Mouse (Mus musculus) frontal cortex, postnatal 10 days (tissue): ENCODE measurements around the gene Ccdc137.
"Not testable (repeated sequence)": the region's sequence is repeated elsewhere in the genome, so short reads cannot be mapped to it uniquely, and the experiment has no call there.

Experiments
- DNase-seq, 2 experiments: peaks; one replicate each; pipeline ENCODE4 v3.0.0; 2022; ENCODE audit warnings: low spot score in 2 of 2, mixed read lengths in 1 of 2

Gene Ccdc137

DNA sequence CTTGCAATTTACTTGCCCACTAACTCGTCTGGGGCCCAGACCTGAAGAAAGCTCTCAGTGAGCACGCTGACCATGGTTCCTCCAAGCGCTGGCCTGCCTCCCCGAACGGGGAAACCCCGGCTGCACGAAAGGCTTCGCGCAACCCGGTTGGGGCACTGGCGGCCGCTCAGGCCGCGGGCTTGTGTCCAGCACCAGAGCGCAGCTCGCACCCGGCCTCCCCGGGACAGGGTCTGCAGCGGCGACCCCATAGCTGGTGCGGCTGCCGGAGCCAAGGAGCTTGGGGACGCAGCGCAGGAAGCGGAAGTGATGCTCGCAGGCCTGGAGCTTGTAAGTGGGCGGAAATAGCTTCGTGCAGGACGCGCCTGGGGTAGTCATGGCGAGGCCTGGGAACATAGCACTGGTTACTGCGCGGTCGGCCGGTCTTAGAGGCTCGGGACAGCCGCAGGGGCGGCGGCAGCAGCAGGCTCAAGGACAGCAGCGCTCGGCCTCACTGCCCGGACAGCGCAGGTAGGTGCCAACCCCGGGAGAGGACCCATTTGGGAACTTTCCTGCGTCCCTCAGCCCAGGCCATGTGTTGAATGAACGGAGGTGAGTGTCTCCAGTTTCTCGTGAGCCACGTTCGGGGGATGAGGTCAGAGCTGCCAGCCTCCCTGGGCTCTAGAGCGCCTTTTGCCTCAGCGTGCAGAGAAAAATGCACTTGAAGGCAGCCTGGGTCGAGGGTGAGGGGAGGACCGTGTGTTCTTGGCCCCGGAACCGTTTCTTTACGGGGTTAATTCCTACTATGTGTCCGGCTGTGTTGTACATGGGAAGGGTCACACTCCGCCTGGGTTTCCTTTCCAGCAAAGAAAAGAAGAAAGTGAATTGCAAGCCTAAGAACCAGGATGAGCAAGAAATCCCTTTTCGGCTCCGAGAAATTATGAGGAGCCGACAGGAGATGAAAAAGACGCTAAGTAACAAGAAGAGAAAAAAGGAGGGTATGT lies at the start of gene Ccdc137, which contains the start of gene Oxld1:
Gene Ccdc137 (plus strand): TSS at position 344 of the 980 bp plus-strand sequence.
Gene Oxld1 (minus strand): TSS at position 297 of the 980 bp plus-strand sequence.
- DNase-seq, result peak; percentile 39 to 75

DNA sequence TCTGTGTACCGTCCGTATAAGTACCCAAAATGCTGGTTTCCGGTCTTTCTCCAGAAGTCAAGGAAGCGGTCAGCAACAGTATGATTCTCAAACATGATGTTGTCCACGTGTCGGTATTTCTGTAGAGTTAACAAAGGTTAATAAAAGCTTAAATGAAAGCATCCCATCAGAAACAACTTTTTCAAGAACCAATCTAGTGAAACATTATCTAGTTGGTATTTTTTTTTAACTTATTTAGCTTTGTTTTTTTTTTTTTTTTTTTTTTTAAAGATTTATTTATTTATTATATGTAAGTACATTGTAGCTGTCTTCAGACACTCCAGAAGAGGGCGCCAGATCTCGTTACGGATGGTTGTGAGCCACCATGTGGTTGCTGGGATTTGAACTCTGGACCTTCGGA lies 44.3 kb upstream of the Ccdc137 start:
- not testable (repeated sequence) for DNase-seq

DNA sequence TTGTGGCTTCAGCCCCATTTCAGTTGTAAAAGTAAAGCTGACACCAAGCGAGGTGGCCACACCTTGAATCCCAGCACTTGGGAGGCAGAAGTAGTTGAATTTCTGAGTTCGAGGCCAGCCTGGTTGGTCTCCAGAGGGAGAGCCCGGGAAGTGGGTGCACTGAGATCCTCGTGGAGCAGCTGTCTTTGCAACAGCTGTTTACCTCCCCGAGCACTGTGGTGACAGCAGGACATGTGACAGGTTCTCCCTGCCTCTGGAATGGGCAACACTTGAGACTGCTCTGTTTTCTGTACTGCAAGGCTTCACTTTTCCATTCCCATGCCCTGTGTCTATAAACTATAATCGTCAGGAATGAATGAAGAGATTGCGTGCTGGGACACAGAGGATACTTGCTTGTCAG lies 40.1 kb upstream of the Ccdc137 start:
- DNase-seq, result no peak

DNA sequence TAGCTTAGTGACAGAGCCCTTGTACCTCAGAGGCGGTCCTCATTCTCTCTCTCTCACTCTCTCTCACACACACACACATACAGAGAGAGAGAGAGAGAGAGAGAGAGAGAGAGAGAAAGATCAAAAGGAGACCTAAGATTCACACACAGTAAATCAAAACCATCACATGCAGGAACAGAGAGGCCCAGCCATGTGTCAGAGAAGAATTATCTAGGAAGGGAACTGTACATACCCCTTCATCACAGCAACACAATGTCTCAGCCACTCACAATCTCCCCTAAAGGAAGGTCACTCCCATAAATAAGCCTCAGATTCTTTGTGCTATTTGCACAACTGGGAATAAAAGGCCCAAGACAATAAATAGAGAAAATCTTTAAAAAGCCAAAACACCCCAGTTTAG lies 39.3 kb upstream of the Ccdc137 start:
- no peak for DNase-seq

DNA sequence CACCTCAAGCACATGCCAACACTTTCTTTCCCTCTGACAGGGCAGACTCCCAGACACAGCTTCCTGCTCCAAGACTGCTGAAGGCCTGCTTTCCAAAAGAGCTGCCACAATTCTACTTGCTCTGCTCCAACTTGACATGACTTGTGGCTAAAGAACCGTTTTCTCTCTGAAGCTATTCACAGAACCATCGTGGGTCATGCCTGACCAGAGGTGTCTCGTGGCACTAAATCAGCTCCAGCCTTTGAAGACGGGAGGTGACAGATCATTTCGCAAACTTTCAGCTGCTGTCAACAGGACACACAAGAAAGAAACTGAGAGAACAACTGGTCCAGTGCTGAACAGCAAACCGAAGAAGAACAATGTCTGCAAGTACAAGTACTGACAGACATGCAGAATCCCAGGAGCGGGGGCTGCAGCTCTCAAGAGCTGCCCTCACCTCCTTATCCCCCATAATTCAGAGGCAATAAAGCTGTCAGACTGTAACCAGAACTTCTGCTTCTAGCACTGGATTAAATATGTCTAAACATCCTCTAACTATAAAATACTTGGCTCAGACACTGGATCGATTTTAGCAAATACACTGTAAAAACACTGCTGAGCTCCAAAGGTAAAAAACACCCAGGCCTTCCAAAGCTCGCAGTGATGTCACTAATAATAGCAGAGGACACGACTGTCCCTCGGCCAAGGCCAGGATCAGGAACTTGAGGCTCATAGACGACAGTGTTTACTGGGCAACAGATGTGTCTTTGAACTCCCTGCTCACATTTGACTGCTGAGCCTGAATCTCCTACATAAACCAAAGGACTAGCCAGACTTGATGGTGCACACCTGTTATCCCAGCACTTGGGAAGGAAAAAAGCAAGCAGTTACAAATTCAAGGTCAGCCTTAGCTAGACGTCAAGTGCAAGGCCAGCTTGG lies 35.0 kb upstream of the Ccdc137 start:
- no peak for DNase-seq

DNA sequence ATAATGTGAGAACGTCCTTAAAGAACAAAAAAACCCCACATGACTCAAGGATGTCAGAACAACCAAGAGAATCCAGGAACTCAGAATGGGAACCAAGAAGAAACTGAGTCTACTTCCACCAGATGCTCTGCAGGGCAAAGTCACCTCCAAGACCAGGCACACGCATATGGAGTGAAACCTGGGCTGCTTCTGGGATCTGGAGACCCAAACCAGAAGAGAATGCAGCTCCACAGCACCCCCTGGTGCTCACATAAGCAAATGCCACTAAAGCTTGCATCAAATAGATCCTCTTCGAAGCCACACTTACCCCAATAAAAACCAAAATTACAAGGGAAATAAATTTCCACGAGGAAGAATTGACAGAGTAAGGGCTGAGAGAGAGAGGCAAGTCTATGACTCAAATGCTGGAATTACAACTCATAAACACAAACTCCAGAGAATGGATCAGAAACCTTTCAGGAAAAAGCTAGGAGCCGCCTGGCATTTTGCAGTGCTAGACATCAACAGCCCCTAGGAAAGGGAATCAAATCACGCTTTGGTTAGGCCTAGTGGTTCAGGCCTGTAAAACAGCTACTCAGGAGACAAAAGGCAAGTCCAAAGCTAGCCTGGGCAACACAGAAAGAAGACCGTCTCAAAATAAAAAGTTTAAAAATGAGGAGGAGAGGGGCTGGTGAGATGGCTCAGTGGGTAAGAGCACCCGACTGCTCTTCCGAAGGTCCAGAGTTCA lies 34.2 kb upstream of the Ccdc137 start:
- DNase-seq, result peak in 1 of 2 experiments; percentile 39

DNA sequence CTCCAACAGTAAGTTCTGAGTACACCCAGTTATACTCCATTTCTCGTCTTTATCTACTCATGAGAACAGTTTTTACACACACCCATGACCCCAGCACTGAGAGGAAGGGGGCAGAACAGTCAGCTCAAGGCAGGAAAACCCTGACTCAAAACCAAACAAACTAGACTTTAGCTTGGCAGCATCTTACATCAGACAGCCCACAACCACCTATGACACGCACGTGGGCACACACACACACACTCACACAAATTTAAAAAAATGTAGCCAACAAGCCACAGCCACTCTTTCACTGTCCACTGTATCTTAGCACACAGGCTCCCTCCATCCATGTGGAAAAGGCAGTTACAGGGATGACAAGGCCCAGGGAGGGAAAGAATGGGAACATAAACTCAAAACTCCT lies 31.2 kb upstream of the Ccdc137 start:
- no peak for DNase-seq

DNA sequence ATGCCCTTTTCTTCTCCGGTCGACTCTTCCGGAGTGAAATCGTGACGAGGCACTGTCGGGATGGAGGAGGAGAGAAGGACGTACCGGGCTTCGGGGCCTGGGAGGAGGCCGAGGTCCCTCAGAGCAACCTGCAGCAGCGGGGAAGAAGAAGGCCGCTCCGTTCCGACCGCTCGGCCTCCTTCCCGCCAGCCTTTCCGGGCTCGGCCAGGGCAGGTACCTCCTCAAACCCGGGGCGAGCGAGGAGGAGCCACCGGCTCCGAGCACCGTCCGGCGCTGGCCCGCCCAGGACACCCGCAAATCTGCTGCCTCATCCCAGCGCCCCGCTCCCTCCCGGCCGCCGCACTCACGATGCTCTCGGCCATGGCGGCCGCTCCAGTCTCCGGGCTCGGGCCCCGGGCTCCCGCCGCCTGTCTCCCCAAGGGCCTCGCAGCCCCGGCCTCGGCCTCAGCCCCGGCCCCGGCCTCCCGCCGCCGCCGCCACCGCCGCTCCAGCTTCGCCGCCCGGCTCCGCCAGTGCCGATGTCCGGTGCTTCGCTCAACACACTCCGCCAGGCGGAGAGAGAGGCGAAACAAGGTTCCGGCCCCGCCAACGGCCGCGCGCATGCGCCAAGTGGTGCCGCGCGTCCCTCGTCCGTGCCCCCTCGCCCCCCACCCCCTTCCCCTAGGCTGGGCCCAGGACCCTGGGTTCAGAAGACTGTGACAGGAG lies 20.6 kb upstream of the Ccdc137 start, which contains the start of gene Nploc4:
Gene Nploc4 (minus strand): TSS at position 557 of the 705 bp plus-strand sequence.
- DNase-seq, result peak; percentile 62 to 85

DNA sequence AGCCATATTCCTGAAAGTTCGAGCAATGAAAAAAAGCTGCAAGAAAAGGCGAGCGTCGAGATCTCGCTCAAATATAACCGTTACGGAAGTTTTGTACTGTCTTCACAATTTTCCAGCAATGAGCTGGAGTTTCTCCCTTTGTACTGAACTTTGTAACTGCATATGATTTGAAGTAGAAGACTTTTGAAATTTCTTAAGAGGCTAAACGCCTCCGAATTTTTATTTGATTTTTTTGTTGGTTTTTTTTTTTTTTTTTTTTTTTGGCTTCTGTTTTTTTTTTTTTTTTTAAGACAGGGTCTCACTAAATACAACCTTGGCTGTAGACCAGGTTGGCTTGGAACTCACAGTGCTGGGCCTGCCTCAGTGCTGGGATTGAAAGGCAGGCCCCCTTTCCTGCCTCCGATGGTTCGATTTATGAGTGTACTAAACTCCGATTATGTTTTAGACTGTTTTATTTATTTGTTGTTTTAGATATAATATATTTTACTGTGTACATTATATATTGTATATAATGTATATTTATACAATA lies 20.0 kb upstream of the Ccdc137 start:
- no peak for DNase-seq

DNA sequence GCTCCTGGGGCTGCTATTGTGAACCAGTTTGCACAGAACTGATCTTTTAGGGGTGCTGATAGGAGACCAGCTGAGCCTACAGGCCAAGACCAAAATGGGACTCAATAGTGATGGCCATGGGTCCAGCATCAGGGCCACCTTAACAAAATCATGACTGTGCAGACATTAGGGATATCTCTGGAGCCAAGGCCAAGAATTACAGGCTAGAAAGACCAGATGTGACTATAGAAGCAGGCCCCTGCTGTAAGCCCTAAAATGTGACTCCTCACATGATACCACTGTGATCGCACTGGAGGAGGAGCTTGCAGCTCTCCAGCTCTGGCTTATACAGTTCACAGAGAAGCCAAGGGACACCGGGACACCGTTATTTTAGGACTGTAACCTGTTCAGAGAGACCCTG lies 15.6 kb upstream of the Ccdc137 start, which contains the start of gene Tspan10:
Gene Tspan10 (plus strand): TSS at position 301 of the 400 bp plus-strand sequence.
- DNase-seq, result no peak

DNA sequence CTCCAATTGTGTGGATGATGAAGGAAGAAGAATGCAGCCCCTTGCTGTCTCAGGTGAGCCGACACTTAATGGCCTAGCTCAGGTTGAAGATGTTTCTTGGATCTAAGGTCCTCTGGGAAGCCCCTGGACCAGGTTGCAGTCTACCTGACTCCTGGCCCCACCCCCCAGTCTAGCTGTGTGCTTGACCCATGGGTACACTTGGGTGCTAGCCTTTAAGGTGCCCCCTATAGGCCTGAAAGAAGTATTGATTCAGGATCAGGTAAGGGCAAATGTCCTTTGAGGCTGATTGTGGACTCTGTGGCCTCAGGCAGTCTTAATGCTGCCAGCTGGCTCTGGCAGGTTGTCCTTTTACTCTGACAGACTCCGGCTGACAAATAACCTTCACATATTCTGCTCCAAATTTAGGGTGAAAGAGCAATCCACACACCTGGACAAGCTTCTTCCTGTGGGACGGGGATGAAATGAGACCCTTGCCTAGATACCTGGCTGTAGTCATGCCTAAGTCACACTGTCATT lies 15.1 kb upstream of the Ccdc137 start:
- DNase-seq, result no peak

DNA sequence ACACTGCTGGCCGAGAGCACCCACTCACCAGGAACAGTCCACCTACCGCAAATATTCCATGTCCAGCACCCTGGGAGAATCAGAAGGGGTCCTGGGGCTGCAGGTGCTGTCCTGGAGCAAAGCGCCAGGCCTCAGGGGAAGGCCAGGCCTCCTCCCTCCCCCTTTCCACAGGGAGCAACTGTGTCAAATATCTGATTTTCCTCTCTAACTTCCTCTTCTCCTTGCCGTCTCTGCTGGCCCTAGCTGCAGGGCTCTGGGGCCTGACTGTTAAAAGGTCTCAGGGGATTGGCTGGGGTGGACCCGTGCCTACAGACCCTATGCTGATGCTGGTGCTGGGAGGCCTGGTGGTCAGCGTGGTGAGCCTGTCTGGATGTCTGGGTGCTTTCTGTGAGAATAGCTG lies 13.8 kb upstream of the Ccdc137 start:
- no peak for DNase-seq

DNA sequence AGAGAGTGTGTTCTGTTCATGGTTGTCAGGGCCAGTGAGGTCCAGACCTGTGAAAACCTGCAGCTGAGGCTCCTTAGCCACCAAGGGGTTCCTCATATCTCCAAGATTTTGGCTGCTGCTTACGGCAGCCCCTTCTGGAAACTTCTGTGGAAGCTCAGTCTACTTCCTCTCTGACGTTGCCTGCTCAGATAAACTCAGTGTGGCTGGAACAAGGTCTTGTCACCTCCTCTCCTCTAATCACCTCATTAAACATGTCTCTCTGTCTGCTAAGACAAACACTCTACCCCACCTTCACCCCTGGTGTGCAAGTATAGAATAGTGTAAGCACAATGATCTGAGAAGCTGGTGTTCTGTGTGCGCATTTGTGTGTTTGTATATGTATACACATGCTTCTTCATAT lies 12.4 kb upstream of the Ccdc137 start:
- DNase-seq, result no peak

DNA sequence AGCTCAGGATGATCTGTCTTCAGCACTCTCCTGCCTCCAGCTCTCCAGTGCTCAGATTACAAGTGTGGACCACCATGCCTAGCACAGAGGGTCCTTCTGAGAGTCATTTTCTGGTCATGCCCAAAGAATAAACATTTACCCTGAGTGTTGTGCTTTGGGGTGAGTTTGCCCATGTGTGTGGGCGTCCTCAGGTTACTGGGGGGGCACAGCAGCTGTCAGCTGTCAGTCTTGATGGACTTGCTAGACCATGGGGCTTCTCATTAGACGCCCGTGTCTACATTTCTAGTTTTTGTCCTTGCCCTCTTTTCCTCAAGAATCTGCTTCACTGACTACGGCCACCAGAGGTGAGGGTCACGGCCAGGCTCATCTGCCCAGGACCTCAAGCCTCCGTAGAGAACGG lies 10.7 kb upstream of the Ccdc137 start:
- no peak for DNase-seq

DNA sequence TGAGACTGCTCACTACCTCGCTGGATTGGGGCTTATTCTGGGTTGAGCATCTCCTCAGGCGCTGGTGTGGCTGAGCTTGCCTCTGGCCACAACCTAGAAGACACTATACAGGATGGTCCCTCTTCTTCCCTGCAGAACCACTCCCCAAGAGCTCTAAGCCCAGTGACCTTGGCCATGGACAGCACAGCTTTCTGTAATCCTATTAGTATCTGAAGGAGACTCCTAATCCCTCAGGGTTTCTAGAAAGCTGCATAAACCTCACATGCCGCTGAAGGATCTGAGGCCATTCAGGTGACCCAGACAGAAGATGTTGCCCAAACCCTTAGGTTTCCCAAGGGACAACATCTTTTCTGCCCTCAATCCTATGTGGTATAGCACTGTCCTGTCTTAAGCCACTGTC lies 5.7 kb upstream of the Ccdc137 start:
- DNase-seq, result no peak

DNA sequence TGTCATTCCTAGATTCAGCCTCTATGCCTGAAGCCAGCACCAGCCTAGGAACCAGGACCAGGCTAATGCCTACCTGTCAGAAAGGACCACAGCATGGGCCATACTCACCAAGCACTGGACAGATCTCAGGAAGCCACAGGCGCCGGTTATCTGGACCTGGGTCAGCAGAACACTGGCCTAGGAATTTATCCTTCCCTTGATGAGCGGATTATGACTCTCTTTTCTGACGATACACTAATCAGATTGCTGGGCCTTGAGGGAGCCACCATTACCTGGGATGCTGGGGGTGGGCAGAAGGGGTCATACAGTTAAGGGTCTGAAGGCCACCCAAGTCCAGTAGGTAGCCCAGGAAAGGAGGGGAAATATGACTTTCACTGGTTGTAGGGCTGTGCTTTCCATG lies 4.6 kb upstream of the Ccdc137 start, which contains the start of gene Pde6g:
Gene Pde6g (minus strand): TSS at position 195 of the 400 bp plus-strand sequence.
- DNase-seq, result no peak

DNA sequence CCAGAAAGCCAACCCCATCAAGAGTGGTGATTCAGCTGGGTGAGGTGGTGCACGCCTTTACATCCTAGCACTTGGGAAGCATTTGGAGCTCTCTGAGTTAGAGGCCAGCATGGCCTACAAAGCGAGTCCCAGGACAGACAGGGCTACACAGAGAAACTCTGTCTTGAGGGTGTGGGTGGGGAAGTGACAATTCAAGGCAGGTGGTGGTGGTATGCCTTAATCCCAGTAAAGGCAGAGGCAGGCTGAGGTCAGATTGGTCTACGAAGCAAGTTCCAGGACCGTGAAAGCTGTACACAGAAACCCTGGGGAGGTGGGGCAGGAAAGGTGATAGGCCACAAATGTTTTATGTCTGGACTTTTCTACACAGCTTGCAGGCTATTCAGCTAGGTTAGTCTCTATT lies 3.0 kb upstream of the Ccdc137 start:
- DNase-seq, result no peak

DNA sequence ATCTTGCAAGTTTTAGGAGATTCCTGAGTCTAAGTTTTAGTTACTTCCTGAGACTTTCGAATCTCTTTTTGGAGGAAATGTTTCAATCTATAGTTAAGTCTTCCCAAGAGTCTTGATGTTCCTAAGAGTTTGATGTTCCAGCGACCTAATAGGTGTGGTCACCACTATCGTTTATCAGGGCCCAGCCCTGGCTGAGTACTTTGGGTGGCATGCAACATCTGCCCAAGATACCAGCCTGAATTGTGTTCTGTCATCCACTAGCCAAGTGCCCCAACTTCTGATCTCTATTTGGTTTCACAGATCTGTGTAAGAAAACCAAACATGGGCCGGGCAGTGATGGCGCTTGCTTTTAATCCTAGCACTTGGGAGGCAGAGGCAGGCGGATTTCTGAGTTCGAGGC lies 2.5 kb upstream of the Ccdc137 start:
- DNase-seq, result no peak

DNA sequence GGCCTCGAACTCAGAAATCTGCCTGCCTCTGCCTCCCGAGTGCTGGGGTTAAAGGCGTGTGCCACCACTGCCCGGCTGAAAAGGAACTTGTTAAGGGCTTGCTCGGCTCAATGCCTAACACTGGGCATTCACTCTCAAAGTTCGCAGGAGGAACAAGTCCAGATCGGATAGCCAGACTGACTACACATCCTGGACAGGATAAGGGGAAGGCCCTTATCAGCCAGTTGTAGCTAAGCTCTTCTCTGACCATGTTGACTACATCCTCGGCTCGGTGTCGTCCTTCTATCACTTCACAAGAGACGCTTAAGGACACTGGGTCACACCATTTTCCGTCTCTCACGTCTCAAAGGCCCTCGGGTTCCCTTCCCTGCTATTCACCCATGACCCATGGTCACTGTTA lies 545 bp upstream of the Ccdc137 start:
- DNase-seq, result no peak
